Mouse (Mus musculus): ENCODE measurements around the gene Spock2.
"Not testable (repeated sequence)": the region's sequence is repeated elsewhere in the genome, so short reads cannot be mapped to it uniquely, and the experiment has no call there.

Spock2 gene

DNA sequence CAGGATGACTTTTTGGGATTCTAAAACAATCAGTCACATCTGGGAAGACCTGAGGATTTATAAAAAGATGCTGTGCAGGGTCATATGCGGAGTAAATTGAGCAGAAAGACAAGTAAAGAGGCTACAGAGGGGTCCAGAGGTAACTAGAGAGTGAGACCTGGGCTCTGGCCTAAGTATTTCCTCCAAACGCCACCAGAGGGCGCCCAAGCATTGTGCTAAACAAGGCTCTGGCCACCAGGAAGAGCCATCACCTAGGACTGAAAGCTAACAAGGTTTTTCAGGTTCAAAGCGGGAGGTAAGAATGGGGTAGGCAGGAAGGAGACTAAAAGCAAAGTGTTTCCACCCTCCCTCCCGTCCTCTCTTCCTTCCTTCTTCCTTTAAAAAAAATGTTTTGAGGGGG lies 42.1 kb downstream of the Spock2 start:
- DNase-seq: peak; percentile 95

DNA sequence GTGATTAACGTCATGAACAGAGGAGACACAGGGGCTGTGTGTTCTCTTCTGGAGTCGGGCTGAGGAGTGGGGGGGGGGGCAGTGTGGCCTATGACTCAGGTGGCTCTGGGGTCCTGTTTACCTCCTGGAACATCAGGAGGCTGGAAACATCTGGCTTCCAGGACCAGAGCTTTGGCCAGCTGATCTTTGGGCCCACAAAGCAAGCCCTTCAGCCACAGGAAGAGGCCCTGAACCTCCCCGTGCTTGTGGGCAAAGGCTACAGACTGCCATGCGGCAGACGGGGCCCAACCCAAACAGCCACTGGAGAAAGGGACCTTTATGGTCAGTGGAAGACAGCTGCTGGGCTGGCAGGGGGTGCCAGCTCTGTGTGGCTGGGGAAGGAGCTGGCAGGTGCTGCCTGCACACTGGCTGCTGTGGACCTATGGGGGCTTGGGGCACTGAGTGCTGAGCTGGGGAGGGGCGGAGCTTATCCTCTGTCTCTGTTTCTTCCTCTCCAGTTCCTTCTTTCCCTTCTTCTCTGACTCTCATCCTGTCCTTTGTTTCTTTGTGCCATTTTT lies 45.2 kb downstream of the Spock2 start:
- no peak for DNase-seq

DNA sequence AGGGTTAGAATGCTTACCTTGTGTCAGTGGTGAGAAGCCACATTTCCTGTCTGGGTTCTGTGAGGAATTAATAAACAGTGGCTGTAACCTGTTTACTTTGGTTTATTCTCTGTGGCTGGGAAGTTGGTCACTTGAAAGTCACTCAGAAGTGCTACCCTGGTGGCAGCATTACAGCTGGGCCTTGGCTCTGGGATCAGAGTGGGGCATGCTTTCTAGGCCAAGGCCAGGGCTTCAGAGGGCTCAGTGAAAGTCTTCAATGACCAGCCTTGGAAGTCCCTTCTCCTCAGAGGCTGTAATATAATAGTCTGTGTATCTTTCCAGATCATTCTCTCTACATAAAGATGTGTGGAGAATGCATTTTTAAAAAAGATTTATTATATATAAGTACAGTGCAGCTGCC lies 50.0 kb downstream of the Spock2 start:
- DNase-seq: no peak

DNA sequence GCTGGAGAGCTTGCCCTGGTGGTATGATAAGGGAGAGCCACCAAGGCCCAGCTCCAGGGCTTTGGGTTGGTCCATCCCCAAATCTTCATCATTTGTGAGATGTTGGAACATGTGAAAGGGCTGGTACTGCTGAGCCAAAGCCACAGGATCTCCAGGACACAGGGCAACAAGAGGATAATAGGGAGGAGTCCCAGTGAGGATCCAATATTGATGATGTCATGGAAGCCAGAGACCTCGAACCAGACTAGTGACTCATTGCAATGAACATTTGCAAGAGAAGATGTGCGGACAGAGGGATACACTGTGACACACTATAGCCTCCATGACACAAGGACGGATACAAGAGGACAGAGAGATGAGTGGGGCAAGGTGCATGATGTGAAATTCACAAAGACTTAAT lies 52.1 kb downstream of the Spock2 start:
- no peak for DNase-seq

DNA sequence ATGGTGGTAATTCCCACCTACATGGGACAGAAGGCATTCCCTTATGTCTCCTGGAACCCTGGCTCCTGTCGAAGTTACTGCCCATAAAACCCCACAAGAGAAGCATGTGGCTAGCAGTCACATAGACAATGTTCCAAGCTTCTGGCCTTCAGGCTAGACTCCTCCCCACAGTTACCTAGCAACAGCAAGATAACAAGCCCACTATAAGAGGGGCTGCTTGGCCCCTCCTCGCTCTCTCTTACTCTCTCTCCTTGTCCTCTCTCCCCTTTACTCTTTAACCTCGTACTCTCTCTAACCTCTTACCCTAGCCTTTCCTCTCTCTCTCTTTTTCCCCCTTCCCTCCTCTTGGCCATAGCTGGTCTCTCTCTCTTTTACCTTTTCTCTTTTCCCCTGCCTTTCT lies 55.4 kb downstream of the Spock2 start:
- DNase-seq: not testable (repeated sequence)

DNA sequence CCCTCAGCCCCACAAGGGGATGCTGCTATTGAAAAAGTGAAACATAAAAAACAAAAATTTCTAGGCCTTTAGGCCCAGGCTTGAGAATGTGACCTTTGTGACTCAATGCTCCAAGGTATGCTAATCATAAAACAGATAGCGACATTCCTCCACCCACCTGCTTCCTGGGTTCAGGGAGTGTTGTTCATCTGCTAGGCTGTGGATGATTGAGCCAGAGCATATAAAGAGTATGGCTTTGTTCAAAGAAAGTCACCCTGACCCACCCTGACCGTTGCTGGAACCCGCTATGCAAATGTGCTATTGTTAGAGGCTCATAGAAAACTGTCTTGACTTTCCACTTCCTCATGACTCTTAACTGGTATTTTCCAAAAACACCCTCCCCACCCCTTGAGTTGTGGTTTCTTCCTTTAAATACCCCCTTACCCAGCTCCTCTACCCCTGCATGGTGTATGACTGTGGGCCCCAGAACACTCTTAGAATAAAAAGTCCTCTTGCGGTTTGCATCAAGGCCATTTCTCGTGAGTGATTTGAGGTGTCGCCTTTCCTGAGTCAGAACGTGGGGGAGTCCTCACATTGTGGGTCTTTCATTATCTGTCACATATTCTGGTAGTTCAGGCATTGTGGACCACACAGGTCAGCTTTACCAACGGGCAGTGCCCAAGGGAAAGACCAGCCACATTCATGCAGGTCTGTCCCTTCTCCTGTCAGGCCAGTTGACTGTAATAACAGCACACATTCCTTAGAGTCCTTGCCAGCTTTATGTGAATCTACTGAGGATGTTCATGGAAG lies 56.4 kb downstream of the Spock2 start:
- not testable (repeated sequence) for DNase-seq

DNA sequence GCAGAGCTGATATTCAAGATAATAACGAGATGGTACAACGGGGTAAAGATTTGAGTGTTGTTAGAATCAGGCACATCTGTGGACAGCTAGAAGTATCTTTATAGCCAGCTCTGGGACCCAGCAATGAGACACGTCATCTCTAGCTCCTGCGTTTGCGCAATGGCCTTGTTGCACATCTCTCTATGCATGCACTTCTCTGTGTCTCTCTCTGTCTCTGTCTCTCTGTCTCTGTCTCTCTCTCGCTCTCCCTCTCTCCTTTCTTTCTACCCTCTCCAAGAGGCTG lies 56.9 kb downstream of the Spock2 start:
- no peak for DNase-seq

DNA sequence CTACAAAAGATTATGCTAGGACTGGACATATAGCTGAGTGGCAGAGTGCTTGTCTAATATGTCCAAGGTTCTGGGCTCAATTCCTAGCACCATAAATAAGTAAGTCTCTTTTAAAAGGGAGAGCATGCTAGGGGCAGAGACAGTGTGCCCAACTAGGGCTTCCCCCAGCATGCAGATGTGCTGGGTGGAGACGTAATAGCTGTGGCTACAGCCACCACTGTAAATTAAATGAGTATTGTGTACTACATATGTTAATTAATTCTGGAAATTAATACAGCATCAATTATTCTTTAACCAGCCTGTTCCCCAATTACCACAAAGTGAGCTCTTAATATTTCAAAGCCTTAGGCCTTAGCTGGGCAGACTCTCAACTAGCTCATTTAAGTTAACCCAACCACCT lies 58.9 kb downstream of the Spock2 start:
- no peak for DNase-seq

DNA sequence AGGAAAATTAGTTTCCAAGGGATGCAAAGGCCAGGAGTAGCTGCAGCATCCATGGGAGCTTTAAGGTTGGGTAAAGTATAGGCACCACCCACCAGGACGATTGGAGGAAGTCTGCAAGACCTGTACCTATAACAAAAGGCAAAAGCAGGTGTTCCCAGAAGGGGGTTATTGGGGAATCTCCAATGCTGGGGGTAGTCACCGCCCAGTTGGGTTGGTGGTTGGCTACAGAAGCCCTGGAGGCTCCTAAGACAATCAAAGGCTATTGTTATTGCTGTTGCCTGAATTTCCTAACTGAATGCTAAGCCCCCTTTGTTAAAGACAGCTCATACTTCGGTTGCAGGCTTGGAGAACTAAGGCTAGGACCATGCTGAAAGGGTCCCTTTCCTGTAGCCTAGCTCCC lies 60.0 kb downstream of the Spock2 start:
- no peak for DNase-seq

DNA sequence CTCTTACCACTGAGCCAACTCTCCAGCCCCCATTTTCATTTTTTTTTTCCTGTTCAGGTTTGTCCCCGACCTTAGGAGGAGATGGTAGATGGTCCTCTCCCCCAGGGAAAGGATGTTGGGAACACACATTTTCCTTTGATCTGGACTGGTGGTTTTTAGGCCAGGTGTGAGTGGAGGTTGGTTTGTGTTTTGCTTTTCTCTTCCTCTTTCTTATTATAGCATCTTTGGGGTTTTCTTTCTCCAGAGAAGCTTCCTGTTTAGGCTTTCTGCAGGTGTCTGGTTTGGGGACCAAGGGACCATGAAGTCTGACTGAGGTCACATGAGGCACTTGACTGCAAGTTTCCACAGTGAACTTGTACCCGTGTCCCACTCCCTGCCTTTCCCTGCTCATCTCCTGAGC lies 62.3 kb downstream of the Spock2 start:
- no peak for DNase-seq

DNA sequence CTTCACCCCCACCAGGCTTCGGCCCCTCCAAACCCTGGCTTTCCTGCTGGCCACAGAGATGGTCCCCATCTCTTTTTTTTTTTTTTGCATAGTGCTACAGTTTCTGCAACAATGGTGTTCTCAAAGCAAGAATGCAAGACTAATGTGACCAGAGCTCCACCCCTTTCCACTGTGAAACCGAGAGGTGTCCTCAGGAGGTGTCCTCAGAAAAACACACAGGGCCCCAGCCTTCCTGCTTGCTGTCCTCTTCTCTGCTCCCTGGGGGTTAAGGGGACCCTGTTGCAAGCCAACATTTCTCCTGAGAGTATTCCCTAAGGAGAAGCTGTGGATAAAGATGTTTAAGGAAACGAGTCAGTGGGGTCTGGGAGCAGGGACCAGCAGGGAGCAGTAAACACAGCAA lies 62.9 kb downstream of the Spock2 start:
- DNase-seq: no peak

DNA sequence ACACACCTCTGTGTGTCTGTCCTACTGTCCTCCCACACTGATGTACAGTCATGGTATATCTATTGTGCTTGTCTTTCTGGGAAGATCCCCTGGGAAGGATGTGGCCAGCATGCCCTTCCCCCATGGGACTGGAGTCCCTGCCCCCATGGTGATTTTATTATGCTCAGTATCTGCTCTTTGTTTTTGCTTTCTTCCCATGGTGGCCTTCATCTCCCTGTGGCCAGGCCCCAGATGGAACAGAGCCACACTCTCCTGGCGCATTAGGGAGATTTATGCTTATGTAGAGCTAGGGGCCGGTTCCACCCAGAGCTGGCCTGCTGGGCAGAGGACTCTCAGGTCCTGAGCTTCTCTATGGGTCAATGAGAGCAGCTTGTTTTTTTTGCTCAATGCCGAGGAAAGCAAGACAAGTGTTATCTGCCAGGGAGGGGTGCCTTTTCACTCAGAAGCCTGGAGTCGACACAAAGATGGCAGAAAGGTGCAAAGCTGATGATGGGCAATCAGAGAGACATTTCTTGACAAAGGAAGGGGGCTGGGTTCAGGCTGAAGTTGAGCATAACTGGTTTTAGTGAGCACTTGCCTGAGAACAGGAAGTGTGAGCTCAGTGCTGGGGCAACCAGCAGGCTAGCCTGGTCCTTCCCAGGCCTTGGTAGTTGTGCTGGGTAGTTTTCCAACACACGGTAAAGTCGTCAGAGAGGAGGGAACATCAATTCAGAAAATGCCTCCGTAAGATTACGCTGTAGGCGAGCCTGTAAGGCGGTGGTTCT lies 64.5 kb downstream of the Spock2 start:
- DNase-seq: no peak

DNA sequence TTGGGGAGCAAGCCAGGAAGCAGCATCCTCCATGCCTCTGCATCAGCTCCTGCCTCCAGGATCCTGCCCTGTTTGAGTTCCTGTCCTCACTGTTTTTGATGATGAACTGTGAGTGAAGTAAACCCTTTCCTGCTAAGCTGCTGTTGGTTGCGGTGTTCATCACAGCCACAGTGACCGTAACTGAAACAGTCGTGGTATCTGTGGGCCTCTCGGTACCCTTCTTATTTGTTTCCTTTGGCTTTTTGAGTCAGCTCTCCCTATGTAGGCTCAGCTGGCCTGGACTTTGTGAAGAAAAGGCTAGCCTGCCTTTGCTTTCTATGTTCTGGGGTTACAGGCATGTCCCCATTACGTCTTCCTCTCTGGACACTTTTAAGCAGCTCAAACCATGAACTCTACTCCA lies 65.3 kb downstream of the Spock2 start:
- no peak for DNase-seq

DNA sequence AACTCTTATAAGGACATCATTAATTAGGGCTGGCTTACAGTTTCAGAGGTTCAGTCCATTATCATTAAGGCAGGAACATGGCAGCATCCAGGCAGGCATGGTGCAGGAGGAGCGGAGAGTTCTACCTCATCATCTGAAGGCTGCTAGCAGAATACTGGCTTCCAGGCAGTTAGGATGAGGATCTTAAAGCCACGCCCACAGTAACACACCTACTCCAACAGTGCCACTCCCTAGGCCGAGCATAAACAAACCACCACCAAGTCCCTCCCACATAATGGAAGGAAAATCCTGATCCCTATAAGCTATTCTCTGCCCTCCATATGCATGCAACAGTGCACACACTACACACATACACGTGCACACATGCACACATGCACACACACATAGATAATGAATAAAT lies 66.3 kb downstream of the Spock2 start:
- no peak for DNase-seq

DNA sequence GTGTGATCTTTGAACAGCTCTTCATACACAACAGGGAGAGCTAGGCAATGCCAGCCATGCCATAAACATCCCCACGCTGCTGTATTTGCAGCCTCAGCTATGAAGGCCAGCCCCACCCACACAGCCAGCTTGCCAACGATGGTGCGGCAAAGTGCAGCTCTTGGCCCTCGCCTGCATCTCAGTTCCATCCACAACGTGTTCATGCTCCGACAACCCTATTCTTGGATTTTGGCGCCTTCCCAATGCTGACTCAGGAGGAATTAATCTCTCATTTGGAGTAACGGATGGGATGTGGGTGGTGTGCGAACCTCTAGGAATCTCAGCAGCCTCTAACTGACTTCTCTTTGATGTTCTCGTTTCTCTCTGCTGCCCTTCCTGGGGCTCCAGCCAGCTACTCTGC lies 67.0 kb downstream of the Spock2 start:
- no peak for DNase-seq

DNA sequence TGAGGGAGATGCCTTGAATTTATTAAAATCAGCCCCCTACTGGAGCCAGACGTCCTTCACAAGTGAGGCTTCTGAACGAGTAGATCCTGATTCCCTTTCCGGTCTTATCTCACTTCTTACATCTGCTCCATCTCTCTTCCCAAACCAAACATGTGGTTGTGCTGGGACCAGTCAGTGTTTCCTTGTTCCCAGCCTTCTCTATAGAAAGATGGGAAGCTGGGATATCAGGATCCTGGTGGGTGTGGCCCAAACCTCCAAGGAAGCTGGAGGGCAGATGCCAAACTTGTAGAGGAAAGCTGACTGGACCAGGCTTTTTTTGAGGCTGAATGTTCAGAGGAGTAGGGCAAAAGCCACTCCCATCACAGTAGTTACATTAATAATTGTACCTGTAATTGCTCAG lies 68.5 kb downstream of the Spock2 start:
- no peak for DNase-seq

DNA sequence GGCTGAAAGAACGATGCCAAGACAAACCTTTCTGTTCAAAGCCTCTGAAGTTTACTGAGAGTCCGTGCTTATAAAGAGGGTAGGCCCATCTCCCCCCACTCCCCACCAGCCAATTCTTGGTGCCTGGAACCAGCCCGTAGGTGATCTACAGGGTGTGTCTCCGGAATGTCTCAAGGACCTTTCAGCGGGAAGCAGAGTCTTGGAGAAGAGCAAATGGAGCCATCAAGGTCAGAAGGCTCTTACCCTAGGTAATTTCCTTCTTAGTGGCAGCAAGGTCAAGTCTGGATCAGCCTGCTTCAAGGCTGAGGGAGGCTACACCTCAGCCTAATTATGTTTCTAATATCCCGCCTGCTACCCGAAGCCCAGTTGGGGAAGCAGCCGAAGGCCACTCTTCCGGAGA lies 69.3 kb downstream of the Spock2 start:
- not testable (repeated sequence) for DNase-seq
